Mouse (Mus musculus) midbrain, embryonic 11.5 days (tissue): ENCODE results near the gene Chrna5. TPM values are rescaled to one million over a fixed set of nuclear protein-coding genes. Genes with fewer than 3 reads are reported as not detected.

Source experiments
- ATAC-seq: fragments of 200-750 bp; cut with Nextera tagmentation; 2 replicates; pipeline ENCODE4 v1.8.0; 2017; ENCODE audit warnings: moderate TSS enrichment, moderate library complexity; ENCODE audit not compliant: low FRiP score
- DNase-seq: peaks from one replicate; pipeline ENCODE4 v3.0.0; 2015; ENCODE audit warnings: low spot score; ENCODE audit errors: missing footprints
- H3K27ac ChIP-seq: fragments of 300-500 bp; sonication (generic); 2 replicates; pipeline ENCODE4 v1.5.1; 2014; ENCODE audit warnings: low read depth, low read length
- H3K27me3 ChIP-seq: fragments of 300-500 bp; sonication (generic); 2 replicates; pipeline ENCODE4 v1.6.1; 2014; ENCODE audit warnings: mild to moderate bottlenecking, low read length, moderate library complexity, mixed read lengths; ENCODE audit not compliant: control insufficient read depth, insufficient read depth
- H3K36me3 ChIP-seq: fragments of 300-500 bp; sonication (generic); 2 replicates; pipeline ENCODE4 v1.6.1; 2014; ENCODE audit warnings: mild to moderate bottlenecking, low read length, moderate library complexity, mixed read lengths; ENCODE audit not compliant: control insufficient read depth, insufficient read depth
- H3K4me1 ChIP-seq: fragments of 300-500 bp; sonication (generic); 2 replicates; pipeline ENCODE4 v1.6.1; 2014; ENCODE audit warnings: low read length; ENCODE audit not compliant: control insufficient read depth, insufficient read depth
- H3K4me2 ChIP-seq: fragments of 300-500 bp; sonication (generic); 2 replicates; pipeline ENCODE4 v1.6.1; 2014; ENCODE audit warnings: mild to moderate bottlenecking, moderate library complexity
- H3K4me3 ChIP-seq: fragments of 300-500 bp; sonication (generic); 2 replicates; pipeline ENCODE4 v1.5.1; 2014; ENCODE audit warnings: low read depth, low read length
- H3K9ac ChIP-seq: fragments of 300-500 bp; sonication (generic); 2 replicates; pipeline ENCODE4 v1.6.1; 2014; ENCODE audit warnings: low read length
- H3K9me3 ChIP-seq: fragments of 300-500 bp; sonication (generic); 2 replicates; pipeline ENCODE4 v1.6.1; 2016; ENCODE audit warnings: low read length; ENCODE audit not compliant: control insufficient read depth
- WGBS: fragments of 180-500 bp; shearing (Covaris S2); extraction: QIAGEN DNeasy Blood & Tissue Kit; methylation state at CpG from one replicate; pipeline ENCODE4 v1.1.7; 2014; 5-methylcytosine and 5-hydroxymethylcytosine counted together
- polyA plus RNA-seq: library from polyadenylated mRNA; unstranded; fragments of >200 nt; fragmentation: Nextera tagmentation; extraction: Ambion mirVana; gene quantifications from 2 replicates; pipeline ENCODE4 v1.2.1, GENCODE M21; 2014

Gene Chrna5
- polyA plus RNA-seq, 1 experiment from 2014 or later: 6.5 TPM

GRCm38 (mm10) chr9:55009692-55010091 lies 29.0 kb downstream of the Chrna5 start:
- Histone ChIP-seq H3K36me3 (no peaks in the 10 kb centered on the region), H3K27ac (no peak overlapping the region), H3K4me3 (no peak overlapping the region), H3K9me3 (no peaks in the 10 kb centered on the region), H3K9ac (no peak overlapping the region), H3K4me1 (no peaks in the 10 kb centered on the region), H3K4me2 (no peak overlapping the region), H3K27me3 (no peaks in the 10 kb centered on the region)
- DNase-seq (no peak), ATAC-seq (no peak)
- WGBS: 81% methylated on average over 2 of the region's 2 CpGs

- Histone ChIP-seq H3K36me3 (no peaks in the 10 kb centered on the region), H3K9me3 (no peaks in the 10 kb centered on the region), H3K9ac (no peak overlapping the region), H3K4me2 (no peak overlapping the region), H3K27me3 (no peaks in the 10 kb centered on the region), H3K4me1 (no peaks in the 10 kb centered on the region), H3K4me3 (no peak overlapping the region), H3K27ac (no peak overlapping the region)
- 52% methylated on average over 6 of the region's 6 CpGs for WGBS
- DNase-seq (peak; percentile 68), ATAC-seq (no peak)
These were observed 30.1 kb downstream of the Chrna5 start for GRCm38 (mm10) chr9:55010588-55011350.

GRCm38 (mm10) chr9:55016926-55017325 lies 36.2 kb downstream of the Chrna5 start:
- H3K4me3 ChIP-seq: no peak overlapping the region
- H3K27ac ChIP-seq: no peak overlapping the region
- H3K9me3 ChIP-seq: no peaks in the 10 kb centered on the region
- H3K4me1 ChIP-seq: no peaks in the 10 kb centered on the region
- 85% methylated on average over 3 of the region's 3 CpGs for WGBS
- no peaks in the 10 kb centered on the region for H3K27me3 ChIP-seq
- H3K4me2 ChIP-seq: no peak overlapping the region
- ATAC-seq: no peak
- peak; percentile 53 for DNase-seq
- no peaks in the 10 kb centered on the region for H3K36me3 ChIP-seq
- H3K9ac ChIP-seq: no peak overlapping the region

GRCm38 (mm10) chr9:55023326-55023725 lies 42.6 kb downstream of the Chrna5 start:
- H3K27me3 ChIP-seq: peaks cover 32% of the 10 kb centered on the region
- H3K4me2 ChIP-seq: no peak overlapping the region
- no peak overlapping the region for H3K4me3 ChIP-seq
- 84% methylated on average over 5 of the region's 5 CpGs for WGBS
- H3K36me3 ChIP-seq: no peaks in the 10 kb centered on the region
- ATAC-seq (no peak), DNase-seq (peak; percentile 83)
- H3K4me1 ChIP-seq: peaks cover 8% of the 10 kb centered on the region; the same call in 1 of the 2 replicates
- no peak overlapping the region for H3K9ac ChIP-seq
- H3K9me3 ChIP-seq: no peaks in the 10 kb centered on the region
- no peak overlapping the region for H3K27ac ChIP-seq

- H3K9ac ChIP-seq: no peak overlapping the region
- peaks cover 32% of the 10 kb centered on the region for H3K27me3 ChIP-seq
- H3K36me3 ChIP-seq: no peaks in the 10 kb centered on the region
- H3K27ac ChIP-seq: no peak overlapping the region
- no peak overlapping the region for H3K4me3 ChIP-seq
- WGBS: 40% methylated on average over 13 of the region's 13 CpGs
- H3K9me3 ChIP-seq: no peaks in the 10 kb centered on the region
- H3K4me1 ChIP-seq: peaks cover 8% of the 10 kb centered on the region; the same call in 1 of the 2 replicates
- DNase-seq (peak; percentile 98), ATAC-seq (peak; percentile 30; the same call in 1 of the 2 replicates)
- no peak overlapping the region for H3K4me2 ChIP-seq
These were observed 43.4 kb downstream of the Chrna5 start for GRCm38 (mm10) chr9:55023902-55024583.

- peaks cover 8% of the 10 kb centered on the region for H3K4me1 ChIP-seq
- WGBS: 10% methylated on average over 38 of the region's 38 CpGs
- H3K36me3 ChIP-seq: no peaks in the 10 kb centered on the region
- H3K27me3 ChIP-seq: peaks cover 32% of the 10 kb centered on the region
- H3K4me3 ChIP-seq: peak overlapping the region; percentile 38
- ATAC-seq: peak; percentile 18; the same call in 1 of the 2 replicates
- no peaks in the 10 kb centered on the region for H3K9me3 ChIP-seq
- peak overlapping the region; percentile 75 for H3K4me2 ChIP-seq
- H3K27ac ChIP-seq: no peak overlapping the region
- H3K9ac ChIP-seq: peak overlapping the region; percentile 63
- DNase-seq: no peak
These were observed 45.0 kb downstream of the Chrna5 start for GRCm38 (mm10) chr9:55025534-55026274.

GRCm38 (mm10) chr9:55026275-55026663 lies 45.6 kb downstream of the Chrna5 start, which contains the start of gene Chrna3:
Gene Chrna3, minus strand, starts transcription at chr9:55026562.
- Histone ChIP-seq H3K4me3 (peak within 1 kb of the TSS; percentile 38), H3K36me3 (no peaks in the 10 kb centered on the region), H3K27ac (0 out of 2 replicates have a peak within 1 kb of the TSS, but pooled peaks have one; percentile 5), H3K4me1 (peaks cover 12% of the 10 kb centered on the region), H3K27me3 (peaks cover 32% of the 10 kb centered on the region), H3K9me3 (no peaks in the 10 kb centered on the region), H3K4me2 (peak within 1 kb of the TSS; percentile 75), H3K9ac (peak within 1 kb of the TSS; percentile 63)
- under 1% methylated on average over 35 of the region's 39 CpGs for WGBS
- ATAC-seq (peak; percentile 61), DNase-seq (peak; percentile 94)

GRCm38 (mm10) chr9:55031435-55032167 lies 50.9 kb downstream of the Chrna5 start:
- no peak overlapping the region for H3K27ac ChIP-seq
- peaks cover 15% of the 10 kb centered on the region for H3K4me1 ChIP-seq
- H3K4me3 ChIP-seq: no peak overlapping the region
- H3K27me3 ChIP-seq: peaks cover 7% of the 10 kb centered on the region
- ATAC-seq (peak; percentile 81), DNase-seq (peak; percentile 89)
- H3K4me2 ChIP-seq: no peak overlapping the region
- no peaks in the 10 kb centered on the region for H3K9me3 ChIP-seq
- no peaks in the 10 kb centered on the region for H3K36me3 ChIP-seq
- H3K9ac ChIP-seq: no peak overlapping the region
- WGBS: 34% methylated on average over 6 of the region's 6 CpGs
